Mouse (Mus musculus) neural tube, embryonic 11.5 days (tissue): Measurements from ENCODE around the gene Ptprj. TPM values are rescaled to one million over a fixed set of nuclear protein-coding genes. Genes with fewer than 3 reads are reported as not detected.

Source experiments
- ATAC-seq: fragments of 200-750 bp; cut with Nextera tagmentation; 2 replicates; pipeline ENCODE4 v1.8.0; 2017; ENCODE audit warnings: moderate number of reproducible peaks, mild to moderate bottlenecking, moderate TSS enrichment, moderate library complexity; ENCODE audit not compliant: insufficient read depth, low FRiP score, low TSS enrichment
- DNase-seq: peaks from one replicate; pipeline ENCODE4 v3.0.0-alpha.2; 2015; ENCODE audit warnings: low spot score
- H3K27ac ChIP-seq: fragments of 300-500 bp; sonication (generic); 2 replicates; pipeline ENCODE4 v1.5.1; 2014; ENCODE audit warnings: low read depth, mild to moderate bottlenecking, low read length
- H3K27me3 ChIP-seq: fragments of 300-500 bp; sonication (generic); 2 replicates; pipeline ENCODE4 v1.6.1; 2014; ENCODE audit warnings: mild to moderate bottlenecking, low read length, mixed read lengths; ENCODE audit not compliant: control insufficient read depth, insufficient read depth
- H3K36me3 ChIP-seq: fragments of 300-500 bp; sonication (generic); 2 replicates; pipeline ENCODE4 v1.6.1; 2014; ENCODE audit warnings: mild to moderate bottlenecking, low read length, moderate library complexity, mixed read lengths; ENCODE audit not compliant: control insufficient read depth, insufficient read depth
- H3K4me1 ChIP-seq: fragments of 300-500 bp; sonication (generic); 2 replicates; pipeline ENCODE4 v1.6.1; 2014; ENCODE audit warnings: low read length, mixed read lengths; ENCODE audit not compliant: control insufficient read depth, insufficient read depth
- H3K4me2 ChIP-seq: fragments of 300-500 bp; sonication (generic); 2 replicates; pipeline ENCODE4 v1.6.1; 2014; ENCODE audit warnings: low read depth, mild to moderate bottlenecking, moderate library complexity
- H3K4me3 ChIP-seq: fragments of 300-500 bp; sonication (generic); 2 replicates; pipeline ENCODE4 v1.5.1; 2014; ENCODE audit warnings: low read depth, low read length
- H3K9ac ChIP-seq: fragments of 300-500 bp; sonication (generic); 2 replicates; pipeline ENCODE4 v1.6.1; 2014; ENCODE audit warnings: mild to moderate bottlenecking, low read length
- H3K9me3 ChIP-seq: fragments of 300-500 bp; sonication (generic); 2 replicates; pipeline ENCODE4 v1.6.1; 2016; ENCODE audit warnings: low read length; ENCODE audit not compliant: control insufficient read depth
- WGBS: fragments of 180-500 bp; shearing (Covaris S2); extraction: QIAGEN DNeasy Blood & Tissue Kit; methylation state at CpG from one replicate; pipeline ENCODE4 v1.1.7; 2014; 5-methylcytosine and 5-hydroxymethylcytosine counted together
- polyA plus RNA-seq: library from polyadenylated mRNA; unstranded; fragments of >200 nt; fragmentation: Nextera tagmentation; extraction: Ambion mirVana; gene quantifications from 2 replicates; pipeline ENCODE4 v1.2.1, GENCODE M21; 2014

The Ptprj gene
- polyA plus RNA-seq, 1 experiment from 2014 or later, result 3.7 TPM

DNA sequence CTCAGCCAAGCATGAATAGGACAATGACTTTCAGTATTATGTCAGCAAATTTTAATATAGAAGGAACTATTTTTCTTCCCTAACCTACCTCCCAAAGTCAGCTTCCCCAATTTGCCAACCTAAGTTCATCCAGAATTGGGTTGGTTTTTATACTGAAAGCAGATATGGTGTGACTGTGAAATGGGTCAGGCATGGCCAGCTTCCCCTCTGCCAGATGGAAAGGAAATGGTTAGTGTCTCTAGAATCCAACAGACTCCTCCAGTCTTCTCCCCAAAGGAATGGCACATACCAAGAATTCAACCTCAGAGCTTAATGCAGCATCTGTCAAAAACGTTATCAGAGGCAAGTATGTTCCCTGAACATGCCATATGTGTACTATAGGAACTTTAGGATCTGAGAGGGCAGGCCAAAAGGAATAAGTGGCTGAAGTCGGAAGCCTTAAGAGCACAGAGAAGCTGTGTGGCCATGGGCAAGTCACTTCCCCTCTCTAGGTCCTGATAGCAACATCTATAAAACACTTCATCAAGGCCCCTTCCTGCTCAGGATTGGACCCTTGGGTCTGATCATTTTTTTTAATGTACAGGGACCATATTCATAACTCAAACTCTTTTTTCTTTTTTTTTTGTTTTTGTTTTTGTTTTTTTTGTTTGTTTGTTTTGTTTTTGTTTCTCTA is 21.3 kb downstream of the Ptprj start:
- no peak overlapping the region for H3K27ac ChIP-seq
- no peaks in the 10 kb centered on the region for H3K36me3 ChIP-seq
- ATAC-seq, result no peak
- WGBS, result 76% methylated on average over 2 of the region's 2 CpGs
- no peak overlapping the region for H3K4me2 ChIP-seq
- DNase-seq, result no peak
- H3K4me3 ChIP-seq, result no peak overlapping the region
- no peaks in the 10 kb centered on the region for H3K4me1 ChIP-seq
- H3K9me3 ChIP-seq, result no peaks in the 10 kb centered on the region
- no peak overlapping the region for H3K9ac ChIP-seq
- H3K27me3 ChIP-seq, result no peaks in the 10 kb centered on the region

- no peak overlapping the region for H3K9ac ChIP-seq
- no peaks in the 10 kb centered on the region for H3K36me3 ChIP-seq
- ATAC-seq (no peak), DNase-seq (no peak)
- no peak overlapping the region for H3K4me2 ChIP-seq
- H3K9me3 ChIP-seq, result no peaks in the 10 kb centered on the region
- H3K27ac ChIP-seq, result no peak overlapping the region
- no peaks in the 10 kb centered on the region for H3K27me3 ChIP-seq
- no peaks in the 10 kb centered on the region for H3K4me1 ChIP-seq
- WGBS, result 88% methylated on average over 11 of the region's 11 CpGs
- H3K4me3 ChIP-seq, result no peak overlapping the region
Measured at GRCm38 (mm10) chr2:90558361-90558760, 22.1 kb downstream of the Ptprj start.

DNA sequence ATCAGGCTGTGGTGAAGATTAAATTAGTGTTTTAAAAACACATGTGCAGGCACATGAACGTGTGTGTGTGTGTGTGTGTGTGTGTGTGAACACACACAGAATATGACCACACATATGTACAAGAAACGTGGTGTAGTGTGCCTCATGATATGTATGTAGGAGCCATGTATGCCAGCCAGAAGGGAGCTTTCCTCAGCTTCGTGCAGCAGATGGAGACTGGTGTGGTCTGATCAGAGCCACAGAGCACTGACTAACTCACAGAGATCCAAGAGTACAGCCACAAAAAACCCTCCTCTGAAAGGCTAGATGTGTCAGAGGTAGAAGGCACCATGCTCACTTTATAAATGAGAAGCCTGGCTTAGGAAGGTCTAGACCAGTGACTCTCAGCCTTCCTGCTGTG is 22.5 kb downstream of the Ptprj start:
- Histone ChIP-seq H3K4me1 (no peaks in the 10 kb centered on the region), H3K4me3 (no peak overlapping the region), H3K27me3 (no peaks in the 10 kb centered on the region), H3K9ac (no peak overlapping the region), H3K9me3 (no peaks in the 10 kb centered on the region), H3K4me2 (no peak overlapping the region), H3K27ac (no peak overlapping the region), H3K36me3 (no peaks in the 10 kb centered on the region)
- 76% methylated on average over 3 of the region's 3 CpGs for WGBS
- no peak for DNase-seq
- no peak for ATAC-seq

- H3K4me1 ChIP-seq, result no peaks in the 10 kb centered on the region
- no peaks in the 10 kb centered on the region for H3K36me3 ChIP-seq
- ATAC-seq (no peak), DNase-seq (no peak)
- no peaks in the 10 kb centered on the region for H3K27me3 ChIP-seq
- no peak overlapping the region for H3K4me3 ChIP-seq
- H3K27ac ChIP-seq, result no peak overlapping the region
- 80% methylated on average over 5 of the region's 5 CpGs for WGBS
- no peaks in the 10 kb centered on the region for H3K9me3 ChIP-seq
- H3K4me2 ChIP-seq, result no peak overlapping the region
- no peak overlapping the region for H3K9ac ChIP-seq
Measured at GRCm38 (mm10) chr2:90555744-90556143, 24.7 kb downstream of the Ptprj start.

DNA sequence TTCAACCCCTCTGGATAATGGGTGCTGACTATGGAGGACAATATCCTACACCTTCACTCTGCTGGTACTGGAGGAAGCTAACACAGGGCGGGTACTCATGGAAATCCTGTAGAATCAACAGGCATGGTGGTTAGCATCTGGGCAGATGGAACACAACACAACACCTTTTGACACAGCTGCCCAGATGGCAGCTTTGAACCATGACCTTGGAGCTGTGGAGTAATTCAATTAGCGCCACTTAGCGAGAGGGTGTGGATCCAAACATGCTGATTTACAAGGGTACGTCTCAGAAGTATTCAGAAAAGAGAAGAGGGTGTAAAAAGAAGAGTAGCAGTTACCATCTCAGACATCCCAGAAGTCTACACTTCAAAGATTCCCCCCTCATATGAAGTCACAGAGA is 25.6 kb downstream of the Ptprj start:
- Histone ChIP-seq H3K4me1 (no peaks in the 10 kb centered on the region), H3K27ac (no peak overlapping the region), H3K9me3 (no peaks in the 10 kb centered on the region), H3K9ac (no peak overlapping the region), H3K4me3 (no peak overlapping the region), H3K27me3 (no peaks in the 10 kb centered on the region), H3K4me2 (no peak overlapping the region), H3K36me3 (no peaks in the 10 kb centered on the region)
- DNase-seq (no peak), ATAC-seq (no peak)
- 85% methylated on average over 4 of the region's 4 CpGs for WGBS

DNA sequence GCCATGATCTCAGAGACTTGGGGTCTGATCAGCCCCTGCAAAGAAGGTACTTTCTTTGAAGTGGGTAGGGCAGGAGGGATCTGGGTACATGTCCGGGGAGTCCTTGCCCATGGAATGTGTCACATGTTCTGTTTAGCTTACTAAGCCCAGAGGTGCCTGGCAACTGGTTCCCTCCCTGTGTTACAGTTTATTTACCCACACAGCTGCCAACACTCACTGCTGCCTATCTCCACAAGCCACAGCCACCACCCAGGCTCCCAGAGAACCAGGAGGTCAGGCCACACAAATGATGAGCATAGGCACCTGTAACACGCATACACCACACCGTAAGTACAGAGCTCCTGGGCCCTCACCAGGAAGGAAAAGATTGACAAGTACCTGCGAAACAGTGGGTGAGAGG is 26.6 kb downstream of the Ptprj start:
- Histone ChIP-seq H3K4me2 (no peak overlapping the region), H3K36me3 (no peaks in the 10 kb centered on the region), H3K27me3 (no peaks in the 10 kb centered on the region), H3K4me1 (no peaks in the 10 kb centered on the region), H3K4me3 (no peak overlapping the region), H3K27ac (no peak overlapping the region), H3K9ac (no peak overlapping the region), H3K9me3 (no peaks in the 10 kb centered on the region)
- DNase-seq, result no peak
- ATAC-seq, result no peak
- WGBS, result 94% methylated on average over 4 of the region's 4 CpGs

DNA sequence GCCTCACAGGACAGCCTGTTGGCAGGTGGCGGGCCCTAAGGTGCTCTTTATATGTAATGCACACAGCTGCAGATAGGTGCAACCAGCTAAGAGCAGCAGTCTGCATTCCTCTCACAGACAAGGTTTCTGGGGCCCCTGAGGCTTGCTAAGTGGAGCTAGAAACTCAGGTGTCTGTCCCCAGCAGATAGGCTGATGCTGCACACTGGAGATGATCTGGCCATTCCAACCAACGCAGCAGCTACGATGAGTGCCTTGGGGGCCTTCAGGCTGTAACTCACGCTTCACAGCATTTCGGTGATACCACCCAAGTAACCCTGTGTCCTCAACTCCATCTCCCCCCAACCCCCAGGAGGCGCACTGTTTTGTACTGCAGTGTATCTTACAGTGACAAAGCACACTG is 29.8 kb downstream of the Ptprj start:
- WGBS, result 91% methylated on average over 6 of the region's 6 CpGs
- Histone ChIP-seq H3K36me3 (no peaks in the 10 kb centered on the region), H3K4me1 (no peaks in the 10 kb centered on the region), H3K9me3 (no peaks in the 10 kb centered on the region), H3K27me3 (no peaks in the 10 kb centered on the region), H3K27ac (no peak overlapping the region), H3K4me2 (no peak overlapping the region), H3K4me3 (no peak overlapping the region), H3K9ac (no peak overlapping the region)
- DNase-seq, result no peak
- no peak for ATAC-seq

- Histone ChIP-seq H3K4me2 (no peak overlapping the region), H3K9ac (no peak overlapping the region), H3K4me3 (no peak overlapping the region), H3K27ac (no peak overlapping the region), H3K9me3 (no peaks in the 10 kb centered on the region), H3K36me3 (no peaks in the 10 kb centered on the region), H3K4me1 (no peaks in the 10 kb centered on the region), H3K27me3 (no peaks in the 10 kb centered on the region)
- no peak for ATAC-seq
- 91% methylated on average over 5 of the region's 5 CpGs for WGBS
- no peak for DNase-seq
Measured at GRCm38 (mm10) chr2:90548541-90548940, 31.9 kb downstream of the Ptprj start.

DNA sequence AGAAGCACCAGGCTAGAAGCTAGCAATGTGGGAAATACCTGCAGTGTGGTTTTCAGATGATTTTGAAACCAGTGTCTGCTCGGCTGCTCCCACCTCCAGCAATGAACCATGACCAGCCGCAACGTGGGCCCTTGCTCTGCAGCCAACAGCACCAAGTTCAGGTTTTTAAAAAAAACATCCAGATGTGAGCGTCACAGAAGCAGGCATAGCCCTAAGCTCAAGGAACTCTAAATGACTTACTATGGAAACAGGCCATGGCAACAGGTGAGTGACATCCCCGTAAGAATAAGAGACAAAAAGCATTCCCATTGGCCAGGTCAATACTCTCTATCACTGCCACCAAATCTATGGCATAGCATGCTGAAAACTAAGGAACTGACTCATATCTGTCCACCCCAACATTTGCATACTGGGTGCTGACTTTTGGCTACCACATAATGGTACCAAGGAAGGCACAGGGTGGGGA is 33.3 kb downstream of the Ptprj start:
- no peaks in the 10 kb centered on the region for H3K36me3 ChIP-seq
- H3K27me3 ChIP-seq, result no peaks in the 10 kb centered on the region
- H3K27ac ChIP-seq, result no peak overlapping the region
- H3K4me1 ChIP-seq, result no peaks in the 10 kb centered on the region
- no peak for DNase-seq
- 76% methylated on average over 5 of the region's 5 CpGs for WGBS
- no peaks in the 10 kb centered on the region for H3K9me3 ChIP-seq
- no peak overlapping the region for H3K4me2 ChIP-seq
- H3K4me3 ChIP-seq, result no peak overlapping the region
- no peak for ATAC-seq
- no peak overlapping the region for H3K9ac ChIP-seq
